Mouse (Mus musculus) left cerebral cortex, postnatal 14 days (tissue): ENCODE results near the gene Oog3. TPM values are rescaled to one million over a fixed set of nuclear protein-coding genes. Genes with fewer than 3 reads are reported as not detected.

Experiments used
- DNase-seq, 2 experiments: peaks; one replicate each; pipeline ENCODE4 v3.0.0; 2021 to 2022; ENCODE audit warnings: low spot score in 2 of 2, mixed read lengths in 1 of 2
- intact Hi-C: fragments of 180-260 bp; cut with DNase I; formaldehyde crosslinking; loops from one replicate; pipeline ENCODE4 v1.15.1; 2025
- long read RNA-seq, 2 experiments: library from polyadenylated mRNA; stranded (forward); transcript quantifications; one replicate each; pipeline ENCODE4 v2.0.0; 2021
- total RNA-seq, 2 experiments: library from RNA; stranded (reverse); gene quantifications; 2 replicates each; pipeline ENCODE4 v1.2.3; 2021

The Oog3 gene
- total RNA-seq: not detected
- long read RNA-seq, experiment 1: 0 reads
- long read RNA-seq, experiment 2: 0 reads

GRCm38 (mm10) chr4:144162563-144162962 is at the start of gene Oog3:
Gene Oog3 (minus strand): TSS chr4:144162663.
- no peak for DNase-seq
- intact Hi-C loops: no loop called here

- intact Hi-C loops: no loop called here
- no peak for DNase-seq
These were observed 28.0 kb upstream of the Oog3 start, which contains the start of gene Oog2 for GRCm38 (mm10) chr4:144190419-144190818. Gene Oog2 (plus strand): TSS chr4:144190719.

Other genes starting within 250 kb of the Oog3 start
- not detected for gene Pramef25, start 211.6 kb downstream of the Oog3 start, total RNA-seq
- not detected for gene Gm13101, start 195.7 kb downstream of the Oog3 start, total RNA-seq
- not detected for gene Pramef17, start 168.3 kb downstream of the Oog3 start, total RNA-seq
- not detected for gene Pramel4, start 103.5 kb downstream of the Oog3 start, total RNA-seq
- gene Gm13102, start 56.2 kb downstream of the Oog3 start, total RNA-seq: not detected
- gene Oog2, start 28.1 kb upstream of the Oog3 start, total RNA-seq: not detected
- gene C87977, start 50.7 kb upstream of the Oog3 start, total RNA-seq: not detected
- gene Pramel5, start 117.8 kb upstream of the Oog3 start, total RNA-seq: not detected
- gene Gm13128, start 167.6 kb upstream of the Oog3 start, total RNA-seq: not detected
- not detected for gene Gm13119, start 195.3 kb upstream of the Oog3 start, total RNA-seq
- not detected for gene Pramef20, start 215.3 kb upstream of the Oog3 start, total RNA-seq
- gene Pramef12, start 245.8 kb upstream of the Oog3 start, total RNA-seq: not detected